Mouse (Mus musculus): Measurements from ENCODE around the gene Nasp.

The Nasp gene

DNA sequence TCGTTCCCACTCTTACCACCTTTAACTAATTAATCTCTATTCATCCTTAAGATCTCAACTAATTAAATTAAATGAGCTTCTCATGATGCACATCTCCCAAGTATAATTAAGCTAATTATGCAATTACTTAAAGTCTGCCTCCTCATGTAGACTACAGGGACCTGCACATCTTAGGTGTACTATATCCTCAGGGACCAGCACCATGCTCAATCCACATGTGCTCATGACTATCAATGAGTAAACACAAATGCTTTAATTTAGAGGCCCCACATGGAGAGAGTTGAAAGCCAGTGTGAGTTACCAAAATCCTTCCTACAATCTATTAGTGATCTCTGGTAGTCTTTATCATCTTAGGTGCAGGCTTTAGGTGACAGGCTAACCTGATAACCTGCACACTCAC is 7.5 kb upstream of the Nasp start:
- DNase-seq (ENCODE audit: low spot score in 2 of 2) = no peak

DNA sequence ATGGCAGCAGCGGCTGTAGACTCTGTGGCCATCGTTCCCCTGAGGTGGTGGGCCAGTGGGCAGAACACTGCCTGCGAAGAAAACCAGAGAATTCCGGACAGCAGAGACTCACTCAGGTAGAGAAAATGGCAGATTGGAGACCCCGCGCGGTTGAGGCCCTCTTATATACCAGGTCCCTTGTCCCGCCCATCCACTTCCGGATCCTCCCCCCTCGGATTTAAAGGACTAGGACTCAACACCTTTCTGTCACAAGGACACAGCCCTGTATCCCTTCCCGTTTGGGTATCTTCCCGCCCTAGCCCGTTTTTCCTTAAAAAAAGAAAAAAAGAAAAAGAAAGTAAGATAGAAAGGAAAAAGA is 403 bp downstream of the Nasp start:
- peak in 1 of 2 experiments; percentile 91 for DNase-seq (ENCODE audit: low spot score in 2 of 2)

DNA sequence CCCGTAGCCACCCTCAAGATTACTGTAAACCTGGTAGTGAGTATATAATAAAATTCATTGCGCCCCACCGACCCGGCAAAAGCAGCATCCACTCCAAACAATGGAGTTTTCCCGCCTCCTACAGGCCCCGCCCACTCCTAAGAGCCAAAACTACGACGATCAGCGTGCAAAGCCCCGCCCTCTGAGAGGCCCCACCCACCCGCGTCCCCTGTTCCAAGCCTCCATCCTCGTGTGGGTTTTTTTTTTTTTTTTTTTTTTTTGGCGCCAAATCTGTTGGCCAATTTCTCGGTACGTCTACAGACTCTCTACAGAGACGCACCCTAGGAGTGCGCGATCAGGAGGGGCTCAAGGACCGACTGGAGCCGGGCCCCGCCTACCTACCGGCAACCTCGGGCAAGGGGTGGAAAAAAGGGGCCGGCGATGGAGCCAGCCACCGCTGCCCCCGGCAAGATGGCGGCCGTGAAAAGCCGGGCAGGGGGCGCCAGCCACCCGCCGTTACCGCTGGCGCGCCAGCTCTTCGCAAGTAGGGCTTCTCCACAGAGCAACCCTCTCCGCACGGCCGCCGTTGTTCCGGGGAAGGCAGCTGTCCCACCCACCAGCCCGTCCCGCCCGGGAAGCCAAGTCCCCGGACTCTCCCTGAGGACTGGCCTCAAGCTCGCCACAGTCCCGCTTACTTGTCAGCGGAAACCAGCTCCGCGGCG is 933 bp downstream of the Nasp start:
- DNase-seq (ENCODE audit: low spot score in 2 of 2) = peak; percentile 88 to 89

GRCm38 (mm10) chr4:116624831-116625230 is 2.9 kb downstream of the Nasp start:
- no peak for DNase-seq (ENCODE audit: low spot score in 2 of 2)

- DNase-seq (ENCODE audit: low spot score in 2 of 2) = no peak
Measured at GRCm38 (mm10) chr4:116615237-116615636, 12.5 kb downstream of the Nasp start.

DNA sequence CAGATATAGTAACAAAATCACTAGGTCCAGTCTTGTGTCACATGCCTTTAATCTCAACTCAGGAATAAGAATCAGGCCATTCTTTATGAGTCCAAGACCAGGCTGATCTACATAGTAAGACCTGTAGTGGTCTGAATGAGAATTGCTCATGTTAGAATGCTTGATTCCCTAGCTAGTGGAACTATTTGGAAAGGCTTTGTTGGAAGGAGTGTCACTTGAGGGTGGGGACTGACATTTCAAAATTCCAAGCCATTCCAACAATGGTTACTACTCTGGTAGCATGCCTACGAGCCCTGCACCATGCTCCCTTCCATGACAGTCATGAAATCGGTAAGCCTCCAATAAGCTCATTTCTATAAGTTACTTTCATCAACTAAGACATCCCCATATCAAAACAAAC is 15.1 kb downstream of the Nasp start:
- no peak for DNase-seq (ENCODE audit: low spot score in 2 of 2)

DNA sequence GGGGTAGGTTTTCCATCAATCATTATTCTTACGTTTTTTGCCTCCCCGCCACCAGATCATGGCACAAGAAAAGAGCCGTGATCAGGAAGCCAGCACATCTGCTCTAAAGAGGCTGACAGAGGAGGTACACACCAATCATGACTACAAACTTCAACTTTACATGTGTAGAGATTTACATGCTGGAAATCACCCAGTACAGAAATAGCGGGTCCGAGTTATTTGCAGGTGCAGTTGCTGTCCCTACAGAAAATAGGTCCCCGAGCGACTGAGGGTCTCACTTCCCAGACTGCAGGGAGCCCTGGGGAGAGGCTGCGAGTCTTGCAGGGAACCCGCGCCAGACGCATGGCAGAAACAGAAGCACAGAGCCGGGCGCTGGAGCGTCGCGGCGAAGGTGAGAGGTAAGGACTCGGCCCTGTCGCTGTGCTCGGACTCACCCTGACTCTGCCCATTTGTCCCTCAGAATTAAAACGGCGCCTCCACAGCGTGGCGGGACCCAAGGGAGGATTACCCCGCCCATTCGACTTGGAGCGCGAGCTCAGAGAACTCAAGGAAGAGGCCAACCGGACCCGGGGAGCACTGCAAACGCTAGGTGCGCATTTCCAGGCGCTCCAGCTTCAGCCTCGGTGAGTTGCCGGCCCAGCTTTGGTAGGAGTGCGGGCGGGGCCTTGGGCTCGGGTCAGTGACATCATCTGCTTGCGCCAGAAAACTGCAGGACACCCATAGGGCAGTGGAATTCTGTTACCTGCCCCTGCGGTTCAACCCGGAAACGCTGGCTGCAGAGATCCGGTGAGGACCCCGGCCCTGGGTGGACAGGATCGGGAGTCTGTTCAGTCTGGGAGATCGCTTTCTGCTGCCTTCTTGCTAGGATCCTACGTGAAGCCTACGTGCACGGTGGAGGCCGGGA is 30.5 kb downstream of the Nasp start:
- peak; percentile 75 to 90 for DNase-seq (ENCODE audit: low spot score in 2 of 2)

GRCm38 (mm10) chr4:116596379-116596778 is 31.4 kb downstream of the Nasp start, which contains the start of gene Ccdc17:
Gene Ccdc17 (plus strand): TSS chr4:116596654.
- no peak for DNase-seq (ENCODE audit: low spot score in 2 of 2)

DNA sequence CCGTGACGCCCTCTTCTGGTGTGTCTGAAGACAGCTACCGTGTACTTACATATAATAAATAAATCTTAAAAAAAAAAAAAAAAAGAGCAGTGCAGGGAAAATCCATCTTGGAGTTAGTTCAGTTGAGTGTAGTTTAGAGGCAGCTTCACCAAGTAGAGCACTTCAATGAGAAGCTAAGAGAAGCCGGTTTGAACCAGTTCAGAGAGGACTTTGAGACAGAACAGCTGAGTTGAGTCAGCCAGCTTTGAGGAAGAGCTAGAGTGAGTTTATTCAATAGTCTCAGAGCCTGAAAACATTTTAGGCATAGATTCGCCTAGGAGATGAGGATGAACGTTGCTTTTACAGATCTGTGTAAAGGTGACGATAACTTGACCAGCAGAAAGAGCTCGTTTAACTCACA is 31.9 kb downstream of the Nasp start:
- no peak for DNase-seq (ENCODE audit: low spot score in 2 of 2)

- DNase-seq (ENCODE audit: low spot score in 2 of 2) = no peak
Measured at GRCm38 (mm10) chr4:116558151-116558882, 69.4 kb downstream of the Nasp start.

- DNase-seq (ENCODE audit: low spot score in 2 of 2) = peak; percentile 97 to 98
Measured at GRCm38 (mm10) chr4:116557306-116558121, 70.2 kb downstream of the Nasp start, which contains the start of gene Gpbp1l1. Gene Gpbp1l1 (plus strand): TSS chr4:116557658.

DNA sequence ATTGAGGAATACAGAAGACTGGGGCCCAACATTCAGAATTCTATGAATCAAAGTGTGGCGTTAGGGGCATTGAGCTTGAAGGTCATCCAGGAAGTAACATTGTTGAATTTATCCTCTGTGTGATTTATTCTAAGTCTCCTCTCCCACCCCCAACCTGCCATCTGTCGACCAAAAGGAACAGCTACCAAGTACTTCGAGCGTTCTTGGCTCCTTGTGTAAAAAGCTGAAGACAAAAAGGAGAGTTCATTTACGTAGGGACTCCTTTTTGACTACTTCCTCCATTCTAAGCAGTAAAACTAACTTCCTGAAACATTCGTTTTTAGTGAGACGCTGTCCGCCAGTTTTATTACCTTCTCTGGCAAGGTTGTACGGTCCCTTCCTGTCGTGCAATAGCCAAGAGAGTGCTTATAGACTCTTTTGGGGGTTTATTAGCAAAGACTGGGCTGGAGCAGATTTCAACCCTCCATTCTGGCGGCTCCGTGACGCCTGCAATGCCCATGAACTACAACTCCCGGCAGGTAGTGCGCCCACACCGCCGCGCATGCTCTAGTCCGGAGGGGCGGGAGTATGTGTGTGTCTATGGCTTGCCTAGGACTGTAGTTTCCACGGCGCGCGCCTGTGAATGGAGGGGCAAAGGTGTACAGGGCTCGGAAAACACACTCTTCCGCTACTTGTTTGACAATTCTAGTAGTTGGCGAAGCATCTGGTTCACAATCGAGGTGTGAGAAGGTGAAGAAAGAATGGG is 71.0 kb downstream of the Nasp start:
- peak; percentile 90 to 96 for DNase-seq (ENCODE audit: low spot score in 2 of 2)

GRCm38 (mm10) chr4:116555413-116556300 is 72.1 kb downstream of the Nasp start, which contains the start of gene Tmem69:
Gene Tmem69 (minus strand): TSS chr4:116555936.
- peak; percentile 75 to 84 for DNase-seq (ENCODE audit: low spot score in 2 of 2)

DNA sequence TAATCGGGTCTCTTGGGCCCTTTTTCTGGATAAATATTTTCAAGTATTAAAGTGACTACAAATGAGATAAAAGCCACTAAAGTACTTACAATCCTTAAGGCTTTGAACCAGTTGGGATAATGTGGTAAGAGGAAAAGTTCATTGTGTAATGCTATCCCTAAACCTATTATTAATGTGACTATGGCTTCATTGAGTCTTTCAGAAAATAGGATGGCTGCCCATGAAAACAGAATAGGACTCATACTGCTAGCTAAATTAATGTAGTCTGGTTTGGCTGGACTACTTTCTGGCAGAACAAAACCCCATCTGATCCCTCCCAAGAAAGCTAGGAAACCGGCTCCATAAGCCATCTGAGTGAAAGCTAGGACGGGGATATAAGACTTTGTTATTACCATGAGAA is 74.7 kb downstream of the Nasp start:
- no peak for DNase-seq (ENCODE audit: low spot score in 2 of 2)

All from spleen, postnatal 10 days (tissue).